Mouse (Mus musculus): ENCODE data around the gene Rasgef1b.

Rasgef1b gene

GRCm38 (mm10) chr5:99602244-99603023 lies 126.4 kb downstream of the Rasgef1b start:
- DNase-seq (ENCODE audit: low read depth, low spot score) = no peak

- DNase-seq (ENCODE audit: low read depth, low spot score) = no peak
Observed at GRCm38 (mm10) chr5:99599376-99599775, 129.5 kb downstream of the Rasgef1b start.

- DNase-seq (ENCODE audit: low read depth, low spot score) = no peak
Observed at GRCm38 (mm10) chr5:99598470-99599110, 130.3 kb downstream of the Rasgef1b start.

- DNase-seq (ENCODE audit: low read depth, low spot score) = no peak
Observed at GRCm38 (mm10) chr5:99597701-99598100, 131.2 kb downstream of the Rasgef1b start.

- no peak for DNase-seq (ENCODE audit: low read depth, low spot score)
Observed at GRCm38 (mm10) chr5:99591348-99591747, 137.5 kb downstream of the Rasgef1b start.

- DNase-seq (ENCODE audit: low read depth, low spot score) = no peak
Observed at GRCm38 (mm10) chr5:99590539-99590938, 138.3 kb downstream of the Rasgef1b start.

- DNase-seq (ENCODE audit: low read depth, low spot score) = no peak
Observed at GRCm38 (mm10) chr5:99587994-99588393, 140.9 kb downstream of the Rasgef1b start.

- DNase-seq (ENCODE audit: low read depth, low spot score) = no peak
Observed at GRCm38 (mm10) chr5:99587589-99587988, 141.3 kb downstream of the Rasgef1b start.

- DNase-seq (ENCODE audit: low read depth, low spot score) = no peak
Observed at GRCm38 (mm10) chr5:99586287-99586686, 142.6 kb downstream of the Rasgef1b start.

GRCm38 (mm10) chr5:99585166-99585898 lies 143.5 kb downstream of the Rasgef1b start:
- DNase-seq (ENCODE audit: low read depth, low spot score) = no peak

GRCm38 (mm10) chr5:99584266-99584665 lies 144.6 kb downstream of the Rasgef1b start:
- no peak for DNase-seq (ENCODE audit: low read depth, low spot score)

GRCm38 (mm10) chr5:99582055-99582454 lies 146.8 kb downstream of the Rasgef1b start:
- no peak for DNase-seq (ENCODE audit: low read depth, low spot score)

GRCm38 (mm10) chr5:99578692-99579091 lies 150.2 kb downstream of the Rasgef1b start:
- DNase-seq (ENCODE audit: low read depth, low spot score) = peak; percentile 46

- no peak for DNase-seq (ENCODE audit: low read depth, low spot score)
Observed at GRCm38 (mm10) chr5:99575897-99576296, 153.0 kb downstream of the Rasgef1b start.

- no peak for DNase-seq (ENCODE audit: low read depth, low spot score)
Observed at GRCm38 (mm10) chr5:99564501-99565323, 164.2 kb downstream of the Rasgef1b start.

- no peak for DNase-seq (ENCODE audit: low read depth, low spot score)
Observed at GRCm38 (mm10) chr5:99562096-99562495, 166.8 kb downstream of the Rasgef1b start.

GRCm38 (mm10) chr5:99559814-99560213 lies 169.1 kb downstream of the Rasgef1b start:
- DNase-seq (ENCODE audit: low read depth, low spot score) = no peak

- no peak for DNase-seq (ENCODE audit: low read depth, low spot score)
Observed at GRCm38 (mm10) chr5:99558231-99558630, 170.6 kb downstream of the Rasgef1b start.

GRCm38 (mm10) chr5:99552645-99553044 lies 176.2 kb downstream of the Rasgef1b start:
- peak; percentile 32 for DNase-seq (ENCODE audit: low read depth, low spot score)

GRCm38 (mm10) chr5:99544664-99545494 lies 184.0 kb downstream of the Rasgef1b start:
- no peak for DNase-seq (ENCODE audit: low read depth, low spot score)
